Mouse (Mus musculus) testis, adult 2 months (tissue): ENCODE data around the gene Zfp804b. TPM values are rescaled to one million over a fixed set of nuclear protein-coding genes. Genes with fewer than 3 reads are reported as not detected.

ENCODE experiments used
- H3K27ac ChIP-seq: fragments of 200-500 bp; 2 replicates; pipeline ENCODE4 v1.5.1; 2012; ENCODE audit warnings: low read depth, low read length; ENCODE audit not compliant: control insufficient read depth, insufficient read depth
- H3K27me3 ChIP-seq: fragments of 200-500 bp; 2 replicates; pipeline ENCODE4 v1.6.1; 2012; ENCODE audit warnings: mild to moderate bottlenecking, low read length, moderate library complexity; ENCODE audit not compliant: control insufficient read depth, insufficient read depth
- H3K36me3 ChIP-seq: fragments of 200-500 bp; 2 replicates; pipeline ENCODE4 v1.6.1; 2012; ENCODE audit warnings: mild to moderate bottlenecking, low read length; ENCODE audit not compliant: control insufficient read depth, insufficient read depth
- H3K4me1 ChIP-seq: fragments of 200-500 bp; 2 replicates; pipeline ENCODE4 v1.6.1; 2012; ENCODE audit warnings: low read length; ENCODE audit not compliant: control insufficient read depth, insufficient read depth
- H3K4me3 ChIP-seq: fragments of 200-500 bp; 2 replicates; pipeline ENCODE4 v1.5.1; 2012; ENCODE audit warnings: low read depth, mild to moderate bottlenecking, low read length, moderate library complexity, mixed read lengths; ENCODE audit not compliant: control insufficient read depth
- CTCF ChIP-seq: fragments of 200-500 bp; IDR thresholded peaks from 2 replicates; pipeline ENCODE4 v1.5.1; 2012; ENCODE audit warnings: low read depth, mild to moderate bottlenecking, inconsistent platforms, low read length, moderate library complexity; ENCODE audit not compliant: control insufficient read depth, insufficient read depth, insufficient replicate concordance
- POLR2A ChIP-seq: fragments of 200-500 bp; IDR thresholded peaks from 2 replicates; pipeline ENCODE4 v1.6.1; 2012; ENCODE audit warnings: low read depth, mild to moderate bottlenecking, inconsistent platforms, low read length, moderate library complexity; ENCODE audit not compliant: control insufficient read depth
- polyA plus RNA-seq: library from polyadenylated mRNA; depleted of rRNA; stranded (reverse); fragments of >200 nt; gene quantifications from 2 replicates; pipeline ENCODE4 v1.2.3, GENCODE M21; 2012; rRNA removed

The Zfp804b gene
- polyA plus RNA-seq, 1 experiment, result 0.05 TPM

DNA sequence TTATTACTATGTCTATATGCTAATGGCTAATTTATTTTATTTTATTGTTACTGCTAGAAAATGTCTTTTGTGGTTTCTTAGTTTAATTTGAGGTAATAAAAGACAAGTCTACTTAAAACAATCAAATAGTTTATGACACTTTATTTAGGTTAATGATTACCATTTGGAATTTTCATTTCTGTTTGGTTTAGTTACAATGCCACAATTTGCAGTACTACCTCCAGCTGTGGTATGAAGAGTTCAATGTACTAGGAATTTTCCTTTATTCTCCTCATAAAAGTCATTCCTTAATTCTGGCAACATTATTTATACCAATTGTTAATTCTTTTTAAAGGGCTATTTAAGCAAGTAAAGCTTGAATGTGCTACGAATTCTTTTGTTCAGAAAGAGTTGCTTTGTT lies 409.7 kb downstream of the Zfp804b start:
- Histone ChIP-seq H3K4me1 (no peaks in the 10 kb centered on the region), H3K27ac (no peak overlapping the region), H3K36me3 (no peaks in the 10 kb centered on the region), H3K4me3 (no peak overlapping the region), H3K27me3 (no peaks in the 10 kb centered on the region)
- no peak for TF ChIP-seq POLR2A

DNA sequence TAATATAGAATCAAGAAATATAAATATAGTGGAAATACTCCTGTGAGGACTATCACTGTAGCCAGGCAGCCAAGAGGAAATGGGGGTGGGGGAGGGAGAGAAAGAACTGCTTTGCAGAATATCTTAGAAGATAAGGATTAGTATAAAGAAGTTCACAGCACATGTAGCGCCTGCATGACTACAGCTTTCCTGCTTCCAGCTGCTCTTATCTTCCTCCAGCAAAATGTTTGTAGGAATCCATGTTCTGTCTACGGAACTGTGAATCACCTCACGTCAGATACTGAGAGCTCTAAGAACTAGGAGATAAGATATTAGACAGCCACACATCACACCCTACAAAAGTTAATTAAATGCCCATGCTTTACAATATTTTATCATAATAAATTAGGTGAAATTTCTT lies 433.3 kb downstream of the Zfp804b start:
- TF ChIP-seq CTCF, result no peak
- no peak for TF ChIP-seq POLR2A
- no peaks in the 10 kb centered on the region for H3K36me3 ChIP-seq
- no peak overlapping the region for H3K4me3 ChIP-seq

DNA sequence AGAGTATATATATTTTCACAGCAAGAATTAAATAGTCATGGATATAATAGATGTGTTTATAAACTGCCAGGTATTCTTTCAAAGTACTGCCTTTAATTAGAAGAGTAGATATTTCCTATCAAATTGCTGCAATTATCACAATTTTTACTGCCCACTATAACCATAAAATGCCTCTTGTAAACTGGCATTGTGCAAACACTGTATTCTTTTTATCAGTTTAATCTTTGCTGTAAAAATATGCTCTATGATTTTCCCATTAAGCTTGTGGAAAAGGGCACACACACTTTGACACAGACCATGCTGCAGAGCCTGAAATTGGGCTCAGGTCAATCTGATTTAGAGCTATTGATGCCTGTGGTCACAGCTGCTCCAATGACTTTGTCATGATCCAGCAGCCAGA lies 463.2 kb downstream of the Zfp804b start:
- Histone ChIP-seq H3K4me1 (no peaks in the 10 kb centered on the region), H3K27me3 (no peaks in the 10 kb centered on the region)

More for the DNA sequence above, 433.3 kb downstream of the Zfp804b start:
- Histone ChIP-seq H3K4me1 (no peaks in the 10 kb centered on the region), H3K27me3 (no peaks in the 10 kb centered on the region), H3K27ac (no peak overlapping the region)

DNA sequence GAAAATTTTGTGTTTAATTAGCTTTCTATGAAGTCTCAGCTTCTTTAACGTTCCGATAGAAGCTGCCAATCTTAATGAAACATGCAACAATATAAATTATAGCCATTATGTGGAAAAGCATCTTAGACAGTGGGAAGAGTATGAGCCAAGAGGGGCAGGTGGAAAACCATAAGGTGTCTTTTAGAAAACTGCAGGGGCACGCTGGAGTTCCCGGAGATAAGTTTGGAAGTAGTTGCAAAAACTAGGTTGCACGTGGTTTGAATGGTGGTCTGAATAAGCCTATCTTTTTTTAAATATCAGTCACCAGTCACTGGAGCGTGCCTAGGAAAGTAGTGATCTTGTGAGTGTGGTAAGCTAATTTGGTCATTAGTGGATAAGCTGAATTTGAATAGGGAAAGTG lies 473.0 kb downstream of the Zfp804b start:
- H3K4me3 ChIP-seq, result no peak overlapping the region
- H3K27ac ChIP-seq, result no peak overlapping the region
- TF ChIP-seq CTCF (no peak), POLR2A (no peak)
- no peaks in the 10 kb centered on the region for H3K27me3 ChIP-seq
- no peaks in the 10 kb centered on the region for H3K36me3 ChIP-seq
- no peaks in the 10 kb centered on the region for H3K4me1 ChIP-seq

More for the DNA sequence above, 463.2 kb downstream of the Zfp804b start:
- Histone ChIP-seq H3K27ac (no peak overlapping the region), H3K36me3 (no peaks in the 10 kb centered on the region), H3K4me3 (no peak overlapping the region)
- no peak for TF ChIP-seq POLR2A
- no peak for TF ChIP-seq CTCF

DNA sequence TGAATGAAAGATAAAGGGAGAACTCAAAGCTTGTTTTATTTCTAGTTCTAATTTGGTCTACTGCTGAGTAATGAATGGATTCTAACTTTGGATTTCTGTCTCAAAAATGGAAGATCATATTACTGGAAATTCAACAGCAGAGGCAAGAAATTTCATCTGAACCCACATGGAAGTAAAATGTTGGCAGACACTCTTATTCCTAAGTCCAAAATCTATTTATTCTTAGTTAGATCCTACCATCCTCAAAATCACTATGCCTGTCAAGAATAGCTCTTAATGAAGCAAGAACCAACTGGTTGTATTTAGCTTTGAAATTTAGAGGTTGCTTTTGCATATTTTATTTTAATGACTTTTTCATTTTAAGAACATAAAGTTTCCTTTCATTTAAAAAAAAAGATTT lies 473.6 kb downstream of the Zfp804b start:
- Histone ChIP-seq H3K27ac (no peak overlapping the region), H3K27me3 (no peaks in the 10 kb centered on the region), H3K4me1 (no peaks in the 10 kb centered on the region), H3K4me3 (no peak overlapping the region), H3K36me3 (no peaks in the 10 kb centered on the region)
- no peak for TF ChIP-seq POLR2A
- no peak for TF ChIP-seq CTCF

DNA sequence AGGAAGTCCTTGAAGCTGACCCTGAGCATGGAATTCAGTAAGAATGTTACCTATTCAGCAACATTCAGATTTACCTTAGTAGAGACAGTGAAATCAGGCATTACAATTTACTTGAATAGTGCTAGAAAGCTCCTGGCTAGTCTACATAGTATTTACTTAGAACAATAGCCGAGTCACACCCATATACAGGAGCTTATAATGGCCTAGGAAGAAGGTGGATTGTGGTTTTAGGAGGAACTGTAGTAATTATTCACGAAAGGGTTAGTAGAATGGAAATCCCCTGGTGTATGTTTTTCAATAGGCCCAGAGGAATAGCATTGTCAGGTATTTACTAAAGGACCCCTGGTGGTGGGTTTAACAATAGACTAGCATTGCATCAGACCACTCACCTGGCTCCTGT lies 549.2 kb downstream of the Zfp804b start:
- H3K36me3 ChIP-seq, result no peaks in the 10 kb centered on the region
- H3K27ac ChIP-seq, result no peak overlapping the region
- TF ChIP-seq POLR2A, result no peak
- TF ChIP-seq CTCF, result no peak
- H3K4me3 ChIP-seq, result no peak overlapping the region
- H3K27me3 ChIP-seq, result no peaks in the 10 kb centered on the region
- H3K4me1 ChIP-seq, result no peaks in the 10 kb centered on the region

DNA sequence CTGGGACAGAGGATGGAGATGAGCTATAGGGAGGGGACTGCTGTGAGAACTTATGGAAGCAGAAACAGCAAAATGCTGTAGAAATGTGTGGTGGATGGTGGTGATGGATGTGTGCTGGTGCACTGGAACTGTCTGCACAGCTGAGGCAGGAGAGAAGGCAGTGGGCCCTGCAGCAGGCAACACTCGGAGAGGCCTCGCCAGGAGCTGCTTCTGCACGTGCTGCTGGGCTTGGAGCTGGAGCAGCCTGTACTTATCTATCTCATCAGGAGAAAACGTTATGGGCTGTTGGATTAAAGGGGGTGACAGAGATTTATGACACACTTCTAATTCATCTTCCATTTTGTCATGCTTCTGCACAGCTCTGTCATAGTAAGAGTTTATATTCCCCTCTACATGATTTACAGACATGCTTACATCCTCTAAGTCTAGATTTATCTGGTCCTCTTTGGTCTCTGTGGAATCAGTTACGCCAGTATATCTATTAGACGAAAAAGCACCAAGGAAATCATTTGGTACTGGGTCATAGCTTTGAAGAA lies 575.1 kb downstream of the Zfp804b start:
- no peaks in the 10 kb centered on the region for H3K36me3 ChIP-seq
- H3K4me3 ChIP-seq, result no peak overlapping the region
- no peaks in the 10 kb centered on the region for H3K27me3 ChIP-seq
- H3K27ac ChIP-seq, result no peak overlapping the region
- no peak for TF ChIP-seq POLR2A
- no peaks in the 10 kb centered on the region for H3K4me1 ChIP-seq

Other genes starting within 250 kb of the Zfp804b start
- 48.7 and 66.4 TPM in 2 replicates for gene Tex47, start 40.6 kb downstream of the Zfp804b start, polyA plus RNA-seq